Mouse (Mus musculus): ENCODE measurements at regions not wholly inside any gene's neighbourhood (a gene's known extent, or its start where the extent isn't known, plus 50 kb on each side); places are given as distances from the start of the nearest gene placed in this dataset.

DNA sequence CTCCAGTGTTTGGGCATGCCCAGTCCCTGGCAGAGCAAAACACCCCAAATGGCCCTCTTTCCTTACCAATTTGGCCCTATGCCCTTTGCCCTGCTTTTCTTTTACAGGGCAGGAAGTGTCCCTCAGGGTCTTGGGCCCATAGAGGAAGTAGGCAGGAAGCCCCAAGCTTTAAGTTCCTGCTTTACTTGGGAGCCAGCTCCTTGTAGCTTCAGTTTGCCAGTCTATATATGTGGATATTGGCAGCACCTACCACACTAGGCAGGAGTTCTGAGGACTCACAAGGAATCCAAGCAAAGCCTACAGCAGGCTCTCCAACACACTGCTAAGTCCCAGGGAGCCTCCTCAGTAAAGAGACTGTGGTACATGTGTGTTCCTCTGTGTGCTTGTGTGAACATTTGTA lies 84.2 kb downstream of the Cstad start:
- H3K27ac ChIP-seq (ENCODE audit: low read depth), result no peak overlapping the region
- ATAC-seq (replicated peaks; ENCODE audit: low FRiP score, low TSS enrichment, low read depth), result no peak
- no peak for DNase-seq (ENCODE audit: low spot score)
- H3K9ac ChIP-seq (ENCODE audit: low read length), result no peak overlapping the region
- no peak overlapping the region for H3K4me3 ChIP-seq (ENCODE audit: low read depth, low read length)
- H3K36me3 ChIP-seq (ENCODE audit: control insufficient read depth, insufficient read depth, low read length), result no peaks in the 10 kb centered on the region
- H3K9me3 ChIP-seq (ENCODE audit: control insufficient read depth, low read length), result peaks cover 6% of the 10 kb centered on the region; the same call in 1 of the 2 replicates
- no peaks in the 10 kb centered on the region for H3K27me3 ChIP-seq (replicated peaks; ENCODE audit: control insufficient read depth, insufficient read depth, low read length)
- no peak overlapping the region for H3K4me2 ChIP-seq (ENCODE audit: low read length)
- H3K4me1 ChIP-seq (replicated peaks; ENCODE audit: control insufficient read depth, insufficient read depth, low read length), result peaks cover 20% of the 10 kb centered on the region

DNA sequence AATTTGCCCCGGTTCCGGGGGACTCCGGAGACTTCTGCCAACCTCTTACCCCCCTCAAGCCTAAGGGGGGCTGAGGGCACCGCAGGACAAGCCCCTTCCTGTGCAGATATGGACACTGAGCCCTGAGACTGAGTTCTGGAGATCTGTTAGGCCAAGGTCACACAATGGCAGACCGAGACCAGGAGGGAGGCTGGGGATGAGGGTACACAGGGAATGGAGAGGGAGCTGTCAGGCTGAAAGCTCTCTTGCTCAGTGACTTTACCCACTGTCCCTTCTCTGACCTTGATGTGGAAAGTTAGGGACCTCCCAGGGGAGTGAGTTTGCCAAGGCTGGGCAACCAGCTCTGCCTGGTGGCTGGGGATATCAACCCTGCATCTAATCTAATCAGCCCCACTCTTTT lies 82.7 kb downstream of the Cstad start:
- no peaks in the 10 kb centered on the region for H3K27me3 ChIP-seq (replicated peaks; ENCODE audit: control insufficient read depth, insufficient read depth, low read length)
- H3K4me1 ChIP-seq (replicated peaks; ENCODE audit: control insufficient read depth, insufficient read depth, low read length), result peaks cover 20% of the 10 kb centered on the region
- peak overlapping the region; percentile 28; the same call in 1 of the 2 replicates for H3K4me3 ChIP-seq (ENCODE audit: low read depth, low read length)
- DNase-seq (ENCODE audit: low spot score) (no peak), ATAC-seq (replicated peaks; ENCODE audit: low FRiP score, low TSS enrichment, low read depth) (0 out of 2 replicates have a peak, but pooled peaks have one; percentile 10)
- H3K27ac ChIP-seq (ENCODE audit: low read depth), result peak overlapping the region; percentile 92
- H3K4me2 ChIP-seq (ENCODE audit: low read length), result peak overlapping the region; percentile 58
- H3K9me3 ChIP-seq (ENCODE audit: control insufficient read depth, low read length), result peaks cover 6% of the 10 kb centered on the region; the same call in 1 of the 2 replicates
- peak overlapping the region; percentile 48 for H3K9ac ChIP-seq (ENCODE audit: low read length)
- WGBS, result 11% methylated on average over 5 of the region's 5 CpGs
- no peaks in the 10 kb centered on the region for H3K36me3 ChIP-seq (ENCODE audit: control insufficient read depth, insufficient read depth, low read length)

DNA sequence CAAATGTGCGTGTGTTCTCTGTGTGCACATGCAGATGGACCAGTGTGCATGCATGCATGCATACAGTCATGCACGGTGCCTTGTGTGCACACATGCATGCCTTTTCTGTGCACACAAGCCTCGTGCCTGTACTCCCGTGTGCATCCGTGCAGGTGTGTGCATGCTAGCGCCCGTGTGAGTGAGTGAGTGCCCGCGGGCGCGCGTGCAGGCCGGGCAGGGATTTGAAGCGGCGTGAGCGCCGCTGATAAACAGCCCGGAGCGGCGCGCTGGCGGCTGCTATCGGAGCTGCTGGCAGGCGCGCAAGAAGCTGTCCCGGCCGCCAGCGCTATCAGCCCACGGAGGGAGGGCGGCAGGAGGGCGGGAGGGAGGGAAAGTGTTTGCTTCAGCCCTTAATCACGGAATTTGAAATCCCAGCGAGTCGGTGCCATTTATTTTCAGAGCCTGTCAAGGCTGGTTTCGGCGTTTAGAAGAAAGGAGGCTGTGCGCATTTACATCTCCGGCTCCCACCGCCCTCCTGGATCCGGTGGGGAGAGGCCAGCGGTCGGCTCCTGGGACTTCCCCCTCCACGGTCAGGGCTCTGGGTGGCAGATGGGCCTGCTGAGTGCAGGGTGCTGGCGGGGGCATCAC lies 82.1 kb downstream of the Cstad start:
- DNase-seq (ENCODE audit: low spot score) (peak; percentile 79), ATAC-seq (replicated peaks; ENCODE audit: low FRiP score, low TSS enrichment, low read depth) (peak; percentile 77)
- Histone ChIP-seq H3K36me3 (ENCODE audit: control insufficient read depth, insufficient read depth, low read length) (no peaks in the 10 kb centered on the region), H3K4me2 (ENCODE audit: low read length) (peak overlapping the region; percentile 58), H3K9me3 (ENCODE audit: control insufficient read depth, low read length) (peaks cover 6% of the 10 kb centered on the region; the same call in 1 of the 2 replicates), H3K27me3 (replicated peaks; ENCODE audit: control insufficient read depth, insufficient read depth, low read length) (no peaks in the 10 kb centered on the region), H3K4me1 (replicated peaks; ENCODE audit: control insufficient read depth, insufficient read depth, low read length) (peaks cover 20% of the 10 kb centered on the region), H3K9ac (ENCODE audit: low read length) (peak overlapping the region; percentile 48), H3K4me3 (ENCODE audit: low read depth, low read length) (peak overlapping the region; percentile 28), H3K27ac (ENCODE audit: low read depth) (peak overlapping the region; percentile 92)
- under 1% methylated on average over 43 of the region's 44 CpGs for WGBS

DNA sequence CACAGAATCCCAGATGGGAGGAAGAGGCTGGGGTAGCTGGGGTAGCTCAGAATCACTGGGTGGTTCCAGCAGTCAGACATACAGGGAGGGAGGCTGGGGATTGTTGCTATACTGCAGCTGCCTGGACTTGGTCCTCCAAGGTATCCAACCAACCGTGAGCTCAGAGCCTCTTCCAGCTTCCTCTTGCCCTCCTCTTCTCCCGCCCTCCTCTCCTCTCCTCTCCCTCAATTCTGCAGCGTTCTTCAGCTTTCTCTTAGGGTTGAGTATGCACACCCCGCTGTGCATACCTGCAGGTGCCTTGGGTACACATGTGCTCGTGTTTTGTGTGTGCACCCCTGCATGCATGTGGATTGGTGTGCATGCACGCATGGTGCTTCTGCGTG lies 81.6 kb downstream of the Cstad start:
- peak overlapping the region; percentile 48; the same call in 1 of the 2 replicates for H3K9ac ChIP-seq (ENCODE audit: low read length)
- WGBS, result 7% methylated on average over 7 of the region's 7 CpGs
- peak; percentile 50 for ATAC-seq (replicated peaks; ENCODE audit: low FRiP score, low TSS enrichment, low read depth)

DNA sequence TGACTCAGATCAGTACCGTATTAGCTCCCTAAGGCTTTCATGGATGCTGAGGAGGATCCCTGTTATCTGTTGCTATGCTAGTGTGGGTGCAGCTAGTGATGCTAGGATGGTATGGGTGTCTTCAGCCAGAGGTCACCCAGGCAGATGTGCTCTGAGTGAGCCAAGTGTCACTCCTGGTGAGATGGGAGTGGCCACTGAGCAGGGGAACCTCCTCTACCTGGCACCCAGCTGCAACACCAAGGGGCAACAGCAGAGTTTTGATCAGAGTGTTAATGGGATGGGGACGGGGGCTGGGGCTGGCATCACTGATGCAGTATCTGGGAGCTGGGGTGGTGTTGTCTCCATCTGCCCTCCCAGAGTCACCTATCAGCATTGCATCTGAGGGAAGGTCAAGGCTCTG lies 81.0 kb downstream of the Cstad start:
- DNase-seq (ENCODE audit: low spot score) (no peak), ATAC-seq (replicated peaks; ENCODE audit: low FRiP score, low TSS enrichment, low read depth) (no peak)
- H3K36me3 ChIP-seq (ENCODE audit: control insufficient read depth, insufficient read depth, low read length), result no peaks in the 10 kb centered on the region
- H3K4me3 ChIP-seq (ENCODE audit: low read depth, low read length), result no peak overlapping the region
- no peaks in the 10 kb centered on the region for H3K27me3 ChIP-seq (replicated peaks; ENCODE audit: control insufficient read depth, insufficient read depth, low read length)
- H3K4me2 ChIP-seq (ENCODE audit: low read length), result no peak overlapping the region
- no peak overlapping the region for H3K9ac ChIP-seq (ENCODE audit: low read length)
- peak overlapping the region; percentile 92; the same call in 1 of the 2 replicates for H3K27ac ChIP-seq (ENCODE audit: low read depth)
- H3K9me3 ChIP-seq (ENCODE audit: control insufficient read depth, low read length), result peaks cover 6% of the 10 kb centered on the region; the same call in 1 of the 2 replicates
- 98% methylated on average over 2 of the region's 2 CpGs for WGBS
- H3K4me1 ChIP-seq (replicated peaks; ENCODE audit: control insufficient read depth, insufficient read depth, low read length), result peaks cover 20% of the 10 kb centered on the region

More for the DNA sequence above, 81.6 kb downstream of the Cstad start:
- Histone ChIP-seq H3K9me3 (ENCODE audit: control insufficient read depth, low read length) (peaks cover 6% of the 10 kb centered on the region; the same call in 1 of the 2 replicates), H3K27me3 (replicated peaks; ENCODE audit: control insufficient read depth, insufficient read depth, low read length) (no peaks in the 10 kb centered on the region), H3K4me2 (ENCODE audit: low read length) (peak overlapping the region; percentile 58), H3K27ac (ENCODE audit: low read depth) (peak overlapping the region; percentile 92; the same call in 1 of the 2 replicates), H3K36me3 (ENCODE audit: control insufficient read depth, insufficient read depth, low read length) (no peaks in the 10 kb centered on the region), H3K4me1 (replicated peaks; ENCODE audit: control insufficient read depth, insufficient read depth, low read length) (peaks cover 20% of the 10 kb centered on the region), H3K4me3 (ENCODE audit: low read depth, low read length) (peak overlapping the region; percentile 28; the same call in 1 of the 2 replicates)
- DNase-seq (ENCODE audit: low spot score), result no peak

DNA sequence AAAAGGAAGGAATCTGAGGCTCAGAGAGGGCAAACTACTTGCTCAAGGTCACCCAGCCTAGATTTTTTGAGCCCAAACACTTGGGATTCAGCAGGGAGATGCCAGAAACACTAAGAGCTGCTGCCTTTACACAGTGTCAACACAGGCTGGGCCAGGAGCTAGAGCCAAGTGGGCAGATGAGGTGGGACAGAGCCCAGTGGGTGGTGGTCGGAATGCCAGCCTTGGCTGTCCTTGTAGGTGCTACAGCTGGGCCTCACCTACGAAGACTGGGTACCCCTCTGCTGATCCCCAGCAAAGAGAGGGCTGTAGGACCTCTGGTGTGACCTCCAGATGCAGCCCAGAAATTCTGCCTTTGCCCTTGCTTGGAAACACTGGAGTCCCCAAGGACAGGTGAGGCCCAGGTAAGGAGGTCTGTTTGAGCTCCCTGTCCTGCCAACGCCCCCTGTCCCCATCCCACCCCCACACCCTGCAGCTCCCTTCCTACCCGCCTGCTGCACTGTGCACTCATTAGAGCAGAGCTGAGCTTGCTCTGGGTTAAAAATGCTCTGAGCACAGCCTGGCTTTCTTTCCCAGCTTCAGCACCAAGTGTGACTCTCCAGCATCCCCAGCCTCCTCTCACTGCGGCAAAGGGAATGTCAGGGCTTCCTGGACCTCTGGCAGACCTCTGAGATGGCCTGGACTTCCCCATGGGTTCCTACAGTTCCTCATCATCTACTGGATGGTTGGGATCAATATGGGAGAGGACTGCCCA lies 76.2 kb downstream of the Cstad start:
- Histone ChIP-seq H3K4me1 (replicated peaks; ENCODE audit: control insufficient read depth, insufficient read depth, low read length) (peaks cover 14% of the 10 kb centered on the region; the same call in 1 of the 2 replicates), H3K4me2 (ENCODE audit: low read length) (no peak overlapping the region), H3K36me3 (ENCODE audit: control insufficient read depth, insufficient read depth, low read length) (no peaks in the 10 kb centered on the region), H3K4me3 (ENCODE audit: low read depth, low read length) (no peak overlapping the region), H3K27me3 (replicated peaks; ENCODE audit: control insufficient read depth, insufficient read depth, low read length) (no peaks in the 10 kb centered on the region), H3K9me3 (ENCODE audit: control insufficient read depth, low read length) (no peaks in the 10 kb centered on the region), H3K27ac (ENCODE audit: low read depth) (no peak overlapping the region), H3K9ac (ENCODE audit: low read length) (no peak overlapping the region)
- ATAC-seq (replicated peaks; ENCODE audit: low FRiP score, low TSS enrichment, low read depth) (no peak), DNase-seq (ENCODE audit: low spot score) (no peak)
- WGBS, result 71% methylated on average over 5 of the region's 5 CpGs

DNA sequence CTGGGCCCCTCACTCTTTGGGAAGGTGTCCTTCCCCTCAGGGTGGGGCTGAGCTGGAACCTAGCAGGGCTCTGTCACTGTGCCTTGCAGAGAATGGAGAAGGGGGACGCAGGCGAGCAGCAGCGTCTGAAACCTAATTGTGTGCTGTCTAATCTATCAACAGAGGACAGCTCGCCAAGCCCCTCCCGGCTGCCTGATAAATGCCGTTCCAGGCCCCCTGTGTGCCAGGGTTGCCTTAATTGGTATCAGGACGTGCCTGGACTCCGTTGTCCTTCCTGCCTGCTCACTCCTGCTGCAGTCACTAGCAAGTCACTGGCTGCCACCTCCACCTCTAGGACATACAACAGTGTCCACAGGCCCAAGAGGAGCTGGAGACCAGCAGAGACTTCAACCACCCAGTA lies 72.6 kb downstream of the Cstad start:
- no peaks in the 10 kb centered on the region for H3K9me3 ChIP-seq (ENCODE audit: control insufficient read depth, low read length)
- H3K27ac ChIP-seq (ENCODE audit: low read depth), result peak overlapping the region; percentile 51; the same call in 1 of the 2 replicates
- 23% methylated on average over 8 of the region's 8 CpGs for WGBS
- ATAC-seq (replicated peaks; ENCODE audit: low FRiP score, low TSS enrichment, low read depth) (no peak), DNase-seq (ENCODE audit: low spot score) (no peak)
- no peak overlapping the region for H3K9ac ChIP-seq (ENCODE audit: low read length)
- peaks cover 12% of the 10 kb centered on the region; the same call in 1 of the 2 replicates for H3K4me1 ChIP-seq (replicated peaks; ENCODE audit: control insufficient read depth, insufficient read depth, low read length)
- H3K4me3 ChIP-seq (ENCODE audit: low read depth, low read length), result no peak overlapping the region
- no peak overlapping the region for H3K4me2 ChIP-seq (ENCODE audit: low read length)
- H3K27me3 ChIP-seq (replicated peaks; ENCODE audit: control insufficient read depth, insufficient read depth, low read length), result no peaks in the 10 kb centered on the region
- no peaks in the 10 kb centered on the region for H3K36me3 ChIP-seq (ENCODE audit: control insufficient read depth, insufficient read depth, low read length)

DNA sequence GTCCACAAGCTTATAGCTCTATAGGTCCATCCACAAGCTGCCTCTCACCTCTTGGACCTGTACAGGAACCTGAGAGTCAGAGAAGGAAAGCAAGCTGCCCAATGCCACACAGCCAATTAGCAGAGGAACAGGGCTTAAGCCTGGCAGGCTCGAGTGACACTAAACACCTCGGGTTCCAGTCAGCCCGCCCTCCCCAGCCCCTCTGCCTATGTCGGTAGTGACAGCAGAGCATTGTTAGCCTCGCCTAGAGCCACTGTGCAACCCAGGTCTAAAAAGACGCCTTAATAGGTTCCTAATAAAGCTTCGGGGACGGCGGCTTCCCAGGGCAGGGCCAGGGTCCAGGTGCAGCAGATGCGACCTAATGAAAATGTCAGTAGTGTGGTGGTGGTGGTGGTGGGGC lies 66.3 kb downstream of the Cstad start:
- Histone ChIP-seq H3K27me3 (replicated peaks; ENCODE audit: control insufficient read depth, insufficient read depth, low read length) (no peaks in the 10 kb centered on the region), H3K36me3 (ENCODE audit: control insufficient read depth, insufficient read depth, low read length) (no peaks in the 10 kb centered on the region), H3K4me2 (ENCODE audit: low read length) (no peak overlapping the region), H3K9ac (ENCODE audit: low read length) (no peak overlapping the region), H3K4me3 (ENCODE audit: low read depth, low read length) (no peak overlapping the region), H3K27ac (ENCODE audit: low read depth) (peak overlapping the region; percentile 100), H3K4me1 (replicated peaks; ENCODE audit: control insufficient read depth, insufficient read depth, low read length) (peaks cover 50% of the 10 kb centered on the region), H3K9me3 (ENCODE audit: control insufficient read depth, low read length) (no peaks in the 10 kb centered on the region)
- DNase-seq (ENCODE audit: low spot score), result no peak
- WGBS, result 60% methylated on average over 10 of the region's 10 CpGs
- ATAC-seq (replicated peaks; ENCODE audit: low FRiP score, low TSS enrichment, low read depth), result no peak

Measured in intestine, embryonic 14.5 days (tissue).